Mouse (Mus musculus) midbrain, embryonic 15.5 days (tissue): Measurements from ENCODE around the gene Armcx4. TPM values are rescaled to one million over a fixed set of nuclear protein-coding genes. Genes with fewer than 3 reads are reported as not detected.

Source experiments
- polyA plus RNA-seq: library from polyadenylated mRNA; unstranded; fragments of >200 nt; fragmentation: Nextera tagmentation; extraction: Ambion mirVana; gene quantifications from 2 replicates; pipeline ENCODE4 v1.2.1, GENCODE M21; 2015

Gene Armcx4
- polyA plus RNA-seq, 1 experiment from 2014 or later = 7.0 TPM

Other genes with a start within 250 kb of the Armcx4 start
- gene Taf7l, start 210.0 kb upstream of the Armcx4 start, polyA plus RNA-seq = 0.31 and 0.41 TPM in 2 replicates
- gene Timm8a1, start 144.7 kb upstream of the Armcx4 start, polyA plus RNA-seq = 37.8 and 38.1 TPM in 2 replicates
- 0.75 and 0.77 TPM in 2 replicates for gene Btk, start 102.9 kb upstream of the Armcx4 start, polyA plus RNA-seq
- 155 and 158 TPM in 2 replicates for gene Rpl36a, start 100.9 kb upstream of the Armcx4 start, polyA plus RNA-seq
- 3.7 and 6.2 TPM in 2 replicates for gene Gla, start 85.4 kb upstream of the Armcx4 start, polyA plus RNA-seq
- 145 and 146 TPM in 2 replicates for gene Hnrnph2, start 85.3 kb upstream of the Armcx4 start, polyA plus RNA-seq
- gene Armcx1, start 31.4 kb downstream of the Armcx4 start, polyA plus RNA-seq = 85.2 and 89.1 TPM in 2 replicates
- gene Armcx6, start 64.9 kb downstream of the Armcx4 start, polyA plus RNA-seq = 44.8 and 52.8 TPM in 2 replicates
- gene Armcx3, start 70.1 kb downstream of the Armcx4 start, polyA plus RNA-seq = 71.3 and 73.2 TPM in 2 replicates
- 92.2 and 101 TPM in 2 replicates for gene Armcx2, start 122.7 kb downstream of the Armcx4 start, polyA plus RNA-seq